Mouse (Mus musculus): ENCODE measurements at regions not wholly inside any gene's neighbourhood (a gene's known extent, or its start where the extent isn't known, plus 50 kb on each side); places are given as distances from the start of the nearest gene placed in this dataset.

- TF ChIP-seq POLR2A (IDR thresholded peaks at IDR 0.05; ENCODE audit: control insufficient read depth, extremely low read depth, insufficient read depth, low read length, poor library complexity) (no peak), CTCF (IDR thresholded peaks at IDR 0.05; ENCODE audit: borderline replicate concordance, control insufficient read depth, extremely low read depth, insufficient read depth, low read length, poor library complexity) (no peak)
Observed at GRCm38 (mm10) chr8:103402731-103403130, 617.3 kb upstream of the Cdh11 start.

Measured in thymus, adult 2 months (tissue).